Mouse (Mus musculus): ENCODE measurements around the gene Pnpla6.

GRCm38 (mm10) chr8:3568378-3568777 lies 53.2 kb downstream of the Pnpla6 start:
- TF ChIP-seq CTCF (IDR thresholded peaks at IDR 0.05; ENCODE audit: control insufficient read depth, insufficient read depth, insufficient replicate concordance, low read depth, low read length), result no peak
- no peak for TF ChIP-seq POLR2A (IDR thresholded peaks at IDR 0.05; ENCODE audit: control insufficient read depth, low read depth, low read length)
